Mouse (Mus musculus): Measurements from ENCODE around the gene Rrp1b.
"Not testable (repeated sequence)": the region's sequence is repeated elsewhere in the genome, so short reads cannot be mapped to it uniquely, and the experiment has no call there.

The Rrp1b gene

GRCm38 (mm10) chr17:32091032-32091363, 55.1 kb downstream of the Rrp1b start:
- no peak for DNase-seq (ENCODE audit: low read depth, low spot score)

GRCm38 (mm10) chr17:32091364-32092240, 55.7 kb downstream of the Rrp1b start:
- peak; percentile 91 for DNase-seq (ENCODE audit: low read depth, low spot score)

- no peak for DNase-seq (ENCODE audit: low read depth, low spot score)
These were observed 56.3 kb downstream of the Rrp1b start for GRCm38 (mm10) chr17:32092241-32092619.

- DNase-seq (ENCODE audit: low read depth, low spot score): peak; percentile 53
These were observed 57.0 kb downstream of the Rrp1b start for GRCm38 (mm10) chr17:32092895-32093294.

GRCm38 (mm10) chr17:32097676-32098075, 61.8 kb downstream of the Rrp1b start:
- DNase-seq (ENCODE audit: low read depth, low spot score): no peak

DNA sequence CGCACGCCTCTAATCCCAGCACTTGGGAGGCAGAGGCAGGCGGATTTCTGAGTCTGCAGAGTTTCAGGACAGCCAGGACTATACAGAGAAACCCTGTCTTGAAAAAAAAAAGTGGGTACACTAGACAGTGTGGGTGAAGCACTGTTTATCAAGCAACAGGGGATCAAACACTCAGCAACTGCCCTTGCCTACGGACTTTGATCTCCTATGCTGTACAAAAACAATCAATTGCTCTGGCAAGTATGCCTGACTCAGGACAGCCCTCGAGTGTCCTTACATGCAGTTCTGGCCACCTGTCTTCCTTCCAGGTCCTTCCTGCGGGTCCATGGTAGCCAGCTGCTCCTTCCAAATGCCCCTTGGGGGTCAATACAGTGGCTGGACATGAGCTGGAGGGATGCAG, 63.0 kb downstream of the Rrp1b start:
- not testable (repeated sequence) for DNase-seq (ENCODE audit: low read depth, low spot score)

- no peak for DNase-seq (ENCODE audit: low read depth, low spot score)
These were observed 63.7 kb downstream of the Rrp1b start for GRCm38 (mm10) chr17:32099574-32099942.

GRCm38 (mm10) chr17:32099943-32100586, 64.2 kb downstream of the Rrp1b start:
- no peak for DNase-seq (ENCODE audit: low read depth, low spot score)

DNA sequence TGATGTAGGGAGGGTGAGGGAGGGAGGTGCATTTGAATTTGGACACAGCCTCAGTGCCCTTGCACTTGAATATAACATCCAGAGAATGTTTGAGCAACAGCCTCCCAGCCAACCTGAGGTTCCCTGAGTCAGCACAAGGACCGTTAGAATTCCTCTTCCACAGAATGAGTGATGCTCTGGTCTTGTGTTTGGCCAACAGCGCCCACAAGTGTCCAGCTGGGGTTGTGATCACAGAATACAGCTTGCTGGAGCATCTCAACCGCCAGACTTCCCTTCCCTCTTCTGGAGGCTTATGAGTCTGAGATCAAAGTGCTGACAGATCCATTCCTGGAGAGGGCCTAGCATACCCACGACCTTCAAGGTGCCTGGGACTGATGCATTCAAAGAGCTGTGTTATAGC, 67.2 kb downstream of the Rrp1b start:
- no peak for DNase-seq (ENCODE audit: low read depth, low spot score)

- DNase-seq (ENCODE audit: low read depth, low spot score): no peak
These were observed 70.5 kb downstream of the Rrp1b start for GRCm38 (mm10) chr17:32106358-32106757.

- DNase-seq (ENCODE audit: low read depth, low spot score): no peak
These were observed 72.0 kb downstream of the Rrp1b start for GRCm38 (mm10) chr17:32107877-32108276.

- not testable (repeated sequence) for DNase-seq (ENCODE audit: low read depth, low spot score)
These were observed 72.6 kb downstream of the Rrp1b start for GRCm38 (mm10) chr17:32108320-32109011.

DNA sequence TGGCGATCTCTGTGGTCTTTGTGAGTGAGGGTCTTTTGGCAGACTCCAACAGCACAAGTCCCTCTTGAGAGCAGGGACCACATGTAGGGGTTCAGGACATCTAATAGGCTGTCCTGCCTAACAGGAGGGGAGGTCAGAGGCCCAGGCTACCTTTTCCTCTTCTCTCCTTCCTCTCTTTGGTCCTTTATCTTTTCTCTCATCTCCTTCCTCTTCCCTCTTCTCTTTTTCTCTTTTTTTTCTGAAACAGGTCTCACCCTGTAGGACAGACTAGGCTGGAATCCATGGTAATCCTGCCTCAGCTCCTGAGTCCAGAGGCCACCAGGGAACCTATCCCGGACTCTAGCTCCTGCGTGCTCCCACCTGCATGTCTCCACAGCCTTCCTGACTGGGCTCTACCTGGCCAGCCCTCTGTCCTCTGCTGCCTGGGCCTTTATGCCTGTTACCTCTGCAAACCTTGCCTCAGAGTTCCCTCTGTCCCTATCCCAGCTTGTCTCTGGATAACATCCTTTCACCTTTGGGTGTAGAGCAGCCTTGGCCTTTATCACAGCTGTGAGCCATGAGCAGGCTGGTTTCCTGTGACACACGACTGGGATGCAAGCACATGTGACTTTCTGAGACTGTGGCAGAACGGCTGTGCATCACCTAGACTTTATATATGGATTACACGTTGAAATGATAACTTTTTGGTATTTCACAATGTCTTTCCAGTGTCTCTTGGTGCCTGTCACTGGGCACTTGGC, 73.5 kb downstream of the Rrp1b start:
- DNase-seq (ENCODE audit: low read depth, low spot score): no peak

DNA sequence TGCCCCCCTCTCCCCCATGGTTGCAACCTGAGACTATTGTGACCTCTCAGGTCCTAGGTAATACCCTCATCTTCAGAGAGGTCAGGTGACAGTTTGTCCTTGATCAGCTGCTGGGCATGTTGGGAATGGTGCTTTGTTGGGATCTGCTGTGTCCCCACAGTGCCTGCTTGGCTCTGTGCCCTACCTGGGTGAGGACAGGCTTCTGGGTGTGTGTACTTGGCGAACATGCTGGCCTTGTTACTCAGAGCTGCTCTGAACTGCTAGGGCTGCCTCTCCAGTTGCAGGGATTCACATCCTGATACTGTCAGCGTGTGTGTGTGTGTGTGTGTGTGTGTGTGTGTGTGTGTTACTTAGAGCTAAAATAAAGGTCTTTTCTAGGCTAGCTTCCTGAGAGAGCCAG, 74.5 kb downstream of the Rrp1b start:
- no peak for DNase-seq (ENCODE audit: low read depth, low spot score)

GRCm38 (mm10) chr17:32110980-32111780, 75.3 kb downstream of the Rrp1b start:
- no peak for DNase-seq (ENCODE audit: low read depth, low spot score)

Measured in A20 (cell line).